Mouse (Mus musculus): ENCODE measurements around the gene Mobp.

The Mobp gene

DNA sequence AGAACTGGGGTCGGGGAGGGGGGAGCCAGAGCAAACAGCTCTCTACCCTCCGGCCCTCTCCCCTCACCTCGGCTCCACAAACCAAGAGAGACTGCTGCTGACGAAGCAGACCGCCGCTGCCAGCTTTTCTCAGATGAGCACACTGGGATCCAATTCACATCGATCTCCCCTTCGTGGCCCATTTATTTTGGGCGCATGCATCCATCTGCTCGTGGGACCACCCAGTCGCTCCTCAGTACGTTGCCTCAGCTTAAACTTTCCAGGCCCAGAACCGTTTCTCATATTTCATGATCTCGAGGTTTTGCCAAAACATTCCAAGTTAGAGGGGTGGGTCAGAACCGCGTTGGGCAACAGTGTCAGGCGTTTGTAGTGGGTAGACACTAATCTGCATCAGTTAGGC lies 57.4 kb downstream of the Mobp start:
- H3K9me3 ChIP-seq (ENCODE audit: low read length): no peaks in the 10 kb centered on the region
- H3K27me3 ChIP-seq (ENCODE audit: insufficient read depth, low read length): 0 out of 2 replicates have a peak, but pooled peaks cover 4% of the 10 kb centered on the region
- H3K4me1 ChIP-seq (replicated peaks; ENCODE audit: low read depth, low read length): peaks cover 27% of the 10 kb centered on the region
- no peak overlapping the region for H3K4me3 ChIP-seq (replicated peaks; ENCODE audit: low read length)
- no peaks in the 10 kb centered on the region for H3K36me3 ChIP-seq (ENCODE audit: insufficient read depth, low read length)
- no peak for TF ChIP-seq CTCF (conservative IDR thresholded peaks at IDR 0.05; ENCODE audit: low read length)
- TF ChIP-seq NANOG (IDR thresholded peaks at IDR 0.05; ENCODE audit: borderline replicate concordance, low read length): no peak
- TF ChIP-seq POU5F1 (IDR thresholded peaks at IDR 0.05; ENCODE audit: borderline replicate concordance, low read length): no peak

DNA sequence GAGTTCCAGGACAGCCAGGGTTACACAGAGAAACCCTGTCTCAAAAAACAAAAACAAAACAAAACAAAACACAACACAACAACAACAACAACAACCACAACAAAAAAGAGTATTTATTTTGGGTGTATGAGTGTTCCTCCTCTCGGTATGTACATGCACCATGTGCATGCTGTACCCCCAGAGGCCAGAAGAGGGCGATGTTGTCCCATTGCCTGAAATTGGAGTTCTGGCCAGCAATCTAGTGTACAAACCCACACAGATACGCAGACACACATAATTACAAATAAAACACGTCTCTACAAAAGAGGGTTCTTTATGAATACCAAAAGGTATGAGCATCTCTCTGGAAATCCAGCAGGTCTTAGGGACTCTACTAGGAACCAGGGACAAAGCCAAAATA lies 60.6 kb downstream of the Mobp start:
- H3K27me3 ChIP-seq (ENCODE audit: insufficient read depth, low read length): no peaks in the 10 kb centered on the region
- no peaks in the 10 kb centered on the region for H3K36me3 ChIP-seq (ENCODE audit: insufficient read depth, low read length)
- TF ChIP-seq CTCF (conservative IDR thresholded peaks at IDR 0.05; ENCODE audit: low read length) (peak; percentile 98), NANOG (IDR thresholded peaks at IDR 0.05; ENCODE audit: borderline replicate concordance, low read length) (no peak)
- 0 out of 2 replicates have a peak, but pooled peaks cover 9% of the 10 kb centered on the region for H3K4me1 ChIP-seq (replicated peaks; ENCODE audit: low read depth, low read length)
- H3K9me3 ChIP-seq (ENCODE audit: low read length): no peaks in the 10 kb centered on the region
- no peak overlapping the region for H3K4me3 ChIP-seq (replicated peaks; ENCODE audit: low read length)

DNA sequence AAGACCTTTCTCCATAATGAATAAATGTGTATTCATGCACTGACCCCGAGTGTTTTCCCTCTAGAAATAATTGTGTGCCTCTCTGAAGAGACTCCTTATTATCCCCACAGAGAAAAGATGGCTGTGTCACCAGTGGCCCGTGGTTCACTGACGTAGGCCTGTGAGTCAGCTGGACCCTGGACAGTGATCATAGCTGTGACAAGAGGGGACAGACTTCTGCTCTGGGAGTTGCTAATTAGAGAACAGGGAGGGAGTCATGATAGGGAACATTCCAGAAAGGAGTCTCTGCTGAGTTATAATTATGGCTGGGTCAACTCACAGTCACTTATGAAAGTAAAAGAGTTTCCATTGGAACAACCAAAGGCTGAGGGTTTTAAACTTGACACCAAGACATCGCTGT lies 61.4 kb downstream of the Mobp start:
- 0 out of 2 replicates have a peak, but pooled peaks cover 9% of the 10 kb centered on the region for H3K4me1 ChIP-seq (replicated peaks; ENCODE audit: low read depth, low read length)
- H3K9me3 ChIP-seq (ENCODE audit: low read length): no peaks in the 10 kb centered on the region
- H3K27me3 ChIP-seq (ENCODE audit: insufficient read depth, low read length): no peaks in the 10 kb centered on the region
- H3K4me3 ChIP-seq (replicated peaks; ENCODE audit: low read length): no peak overlapping the region
- TF ChIP-seq NANOG (IDR thresholded peaks at IDR 0.05; ENCODE audit: borderline replicate concordance, low read length) (no peak), CTCF (conservative IDR thresholded peaks at IDR 0.05; ENCODE audit: low read length) (no peak), POU5F1 (IDR thresholded peaks at IDR 0.05; ENCODE audit: borderline replicate concordance, low read length) (no peak)
- H3K36me3 ChIP-seq (ENCODE audit: insufficient read depth, low read length): no peaks in the 10 kb centered on the region

DNA sequence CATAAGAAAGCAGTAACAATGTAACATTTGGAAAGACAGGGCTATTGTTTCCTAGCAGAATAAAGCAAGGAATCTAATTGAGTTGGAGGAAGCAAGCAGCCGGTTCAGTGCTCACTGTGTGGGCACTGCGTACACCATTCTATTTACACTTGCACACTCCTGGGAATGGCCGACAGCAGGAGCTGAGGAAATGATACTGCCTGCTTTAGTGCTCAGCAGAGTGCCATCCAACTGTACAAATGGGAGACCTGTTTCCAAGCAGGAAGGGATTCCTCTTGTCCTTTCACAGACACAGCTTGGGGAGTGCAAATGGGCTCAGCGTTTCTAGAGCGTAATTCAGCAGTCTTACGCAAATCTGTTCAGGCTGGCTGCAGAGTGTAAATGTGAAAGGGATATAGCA lies 63.4 kb downstream of the Mobp start:
- no peak for TF ChIP-seq CTCF (conservative IDR thresholded peaks at IDR 0.05; ENCODE audit: low read length)
- TF ChIP-seq POU5F1 (IDR thresholded peaks at IDR 0.05; ENCODE audit: borderline replicate concordance, low read length): no peak
- TF ChIP-seq NANOG (IDR thresholded peaks at IDR 0.05; ENCODE audit: borderline replicate concordance, low read length): no peak
- no peaks in the 10 kb centered on the region for H3K36me3 ChIP-seq (ENCODE audit: insufficient read depth, low read length)
- H3K4me3 ChIP-seq (replicated peaks; ENCODE audit: low read length): no peak overlapping the region
- H3K27me3 ChIP-seq (ENCODE audit: insufficient read depth, low read length): no peaks in the 10 kb centered on the region
- no peaks in the 10 kb centered on the region for H3K9me3 ChIP-seq (ENCODE audit: low read length)
- H3K4me1 ChIP-seq (replicated peaks; ENCODE audit: low read depth, low read length): no peaks in the 10 kb centered on the region

DNA sequence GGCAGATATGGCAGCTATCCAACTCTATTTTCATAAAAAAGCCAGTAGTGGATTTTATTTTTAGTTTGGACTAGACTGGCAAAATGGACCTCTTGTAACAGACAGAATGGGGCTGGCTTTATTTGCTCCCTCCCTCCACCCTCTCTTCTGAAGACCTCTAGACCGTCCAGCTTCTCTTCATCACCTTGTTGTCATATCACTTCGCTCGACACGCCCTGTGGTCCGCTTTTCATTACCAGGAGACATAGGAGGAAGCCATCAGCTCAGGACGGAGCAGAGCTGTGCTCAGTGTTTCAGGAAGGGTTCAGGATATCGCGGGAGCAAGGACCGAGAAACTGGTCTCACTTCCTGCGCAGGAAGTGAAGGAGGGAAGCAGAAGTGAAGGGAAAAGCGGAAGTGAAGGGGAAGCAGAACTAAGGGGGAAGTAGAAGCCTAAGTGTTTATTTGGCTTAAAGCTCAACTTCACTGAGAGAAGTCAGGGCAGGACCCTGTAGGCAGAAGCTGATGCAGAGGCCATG lies 65.5 kb downstream of the Mobp start:
- Histone ChIP-seq H3K36me3 (ENCODE audit: insufficient read depth, low read length) (no peaks in the 10 kb centered on the region), H3K9me3 (ENCODE audit: low read length) (no peaks in the 10 kb centered on the region), H3K27me3 (ENCODE audit: insufficient read depth, low read length) (no peaks in the 10 kb centered on the region), H3K4me3 (replicated peaks; ENCODE audit: low read length) (no peak overlapping the region), H3K4me1 (replicated peaks; ENCODE audit: low read depth, low read length) (no peaks in the 10 kb centered on the region)
- TF ChIP-seq NANOG (IDR thresholded peaks at IDR 0.05; ENCODE audit: borderline replicate concordance, low read length) (no peak), POU5F1 (IDR thresholded peaks at IDR 0.05; ENCODE audit: borderline replicate concordance, low read length) (no peak), CTCF (conservative IDR thresholded peaks at IDR 0.05; ENCODE audit: low read length) (no peak)

DNA sequence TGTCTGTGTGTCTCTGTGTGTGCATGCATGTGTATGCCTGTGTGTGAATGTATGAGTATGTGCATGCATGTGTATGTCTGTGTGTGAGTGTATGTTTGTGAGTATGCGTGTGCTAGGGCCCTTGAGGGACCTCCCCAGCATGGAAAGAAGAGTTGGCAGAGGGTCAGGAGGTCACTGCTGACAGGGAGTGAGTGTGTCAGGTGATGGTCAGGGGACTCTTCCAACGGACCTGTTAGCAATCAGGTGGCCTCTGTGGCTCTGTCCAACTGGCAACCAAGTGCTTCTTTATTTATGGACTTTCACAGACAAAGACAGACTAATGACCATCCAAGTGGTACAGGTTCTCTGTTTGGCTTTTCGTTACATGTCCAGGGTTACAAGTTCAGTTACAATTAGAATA lies 69.9 kb downstream of the Mobp start:
- Histone ChIP-seq H3K4me1 (replicated peaks; ENCODE audit: low read depth, low read length) (0 out of 2 replicates have a peak, but pooled peaks cover 12% of the 10 kb centered on the region), H3K4me3 (replicated peaks; ENCODE audit: low read length) (no peak overlapping the region), H3K36me3 (ENCODE audit: insufficient read depth, low read length) (no peaks in the 10 kb centered on the region), H3K9me3 (ENCODE audit: low read length) (no peaks in the 10 kb centered on the region), H3K27me3 (ENCODE audit: insufficient read depth, low read length) (peaks cover 10% of the 10 kb centered on the region)
- TF ChIP-seq CTCF (conservative IDR thresholded peaks at IDR 0.05; ENCODE audit: low read length) (no peak), POU5F1 (IDR thresholded peaks at IDR 0.05; ENCODE audit: borderline replicate concordance, low read length) (no peak), NANOG (IDR thresholded peaks at IDR 0.05; ENCODE audit: borderline replicate concordance, low read length) (no peak)
